Mouse (Mus musculus) hematopoietic stem cell, adult 5-6 weeks (primary cell): ENCODE measurements around the gene Nit2. TPM values are rescaled to one million over a fixed set of nuclear protein-coding genes. Genes with fewer than 3 reads are reported as not detected.
A peak's percentile ranks its signal among the peaks of the same experiment; 100 is the strongest.

ENCODE experiments used
- ATAC-seq, 2 experiments: fragments of 125-278 bp in 1 of 2; replicated peaks in 1 of 2; 2 replicates each; pipeline ENCODE4 v1.8.0; 2016 to 2017; ENCODE audit warnings: inconsistent platforms in 2 of 2, mild to moderate bottlenecking in 2 of 2, moderate number of reproducible peaks in 2 of 2, low read depth in 1 of 2, moderate TSS enrichment in 1 of 2; ENCODE audit not compliant: low FRiP score in 2 of 2, poor library complexity in 2 of 2, severe bottlenecking in 2 of 2, insufficient read depth in 1 of 2, low TSS enrichment in 1 of 2
- total RNA-seq: library from RNA; stranded (forward); fragments of 172-1452, 232-1000 nt; gene quantifications from 2 replicates; pipeline ENCODE4 v1.2.3, GENCODE M21; 2017

The Nit2 gene
- total RNA-seq, 1 experiment from 2014 or later = 31.5 TPM

DNA sequence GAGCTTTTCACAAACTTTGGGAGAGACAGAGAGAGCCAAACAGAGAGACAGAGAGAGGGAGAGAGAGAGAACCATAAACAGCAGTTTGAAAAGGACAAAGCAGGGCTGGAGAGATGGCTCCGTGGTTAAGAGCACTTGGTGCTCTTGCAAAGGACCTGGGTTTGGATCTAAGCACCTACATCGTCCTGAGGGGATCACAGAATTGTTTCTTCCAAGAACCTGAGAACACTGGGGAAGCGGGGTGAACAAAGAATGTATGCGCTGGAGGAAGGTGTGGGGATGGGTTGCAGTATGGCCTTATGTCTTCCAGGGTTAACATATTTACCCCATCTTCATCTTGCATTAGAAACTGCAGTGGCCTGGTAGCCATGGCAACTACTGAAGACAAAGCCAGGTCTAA lies 1.1 kb upstream of the Nit2 start:
- ATAC-seq = no peak

DNA sequence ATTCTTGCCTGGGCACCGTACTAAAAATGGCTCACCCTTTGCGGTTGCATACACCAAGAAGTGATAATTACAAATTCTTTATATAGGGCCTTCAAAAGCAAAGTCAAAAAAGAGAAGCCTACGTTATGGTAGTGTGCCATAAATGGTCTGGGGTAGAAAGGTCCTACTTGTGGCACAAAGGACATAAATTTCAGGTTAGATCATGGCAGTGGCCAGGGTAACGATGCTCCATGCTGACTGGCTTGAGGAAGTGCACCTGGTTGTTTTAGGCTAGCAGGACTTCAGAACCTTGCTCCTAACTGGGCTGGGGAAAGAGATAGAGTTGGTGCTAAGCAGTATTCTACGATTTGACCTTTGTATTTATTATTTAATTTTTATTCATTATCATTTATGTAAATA lies 372 bp upstream of the Nit2 start:
- peak in 1 of 2 experiments; percentile 5; a peak in 1 of 4 replicates for ATAC-seq

DNA sequence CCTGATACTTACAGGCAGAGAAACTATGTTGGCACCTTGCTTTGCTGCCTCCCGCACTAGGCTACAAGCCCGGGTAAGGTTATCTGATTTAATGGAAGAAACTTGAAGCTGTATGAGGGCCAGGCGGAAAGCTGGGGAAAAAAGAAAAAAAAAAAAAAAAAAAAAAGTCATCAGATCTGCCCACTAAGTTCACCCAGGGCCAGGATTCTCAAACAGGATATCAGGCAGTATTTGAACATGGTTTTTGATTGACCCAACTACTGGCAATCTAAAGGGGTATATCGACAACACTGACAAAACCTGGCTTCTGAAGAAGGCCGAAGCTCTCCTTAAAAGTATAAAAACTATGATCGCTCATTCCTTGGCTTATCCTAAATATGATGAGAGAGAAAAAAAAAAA lies 1.1 kb downstream of the Nit2 start:
- ATAC-seq = no peak

DNA sequence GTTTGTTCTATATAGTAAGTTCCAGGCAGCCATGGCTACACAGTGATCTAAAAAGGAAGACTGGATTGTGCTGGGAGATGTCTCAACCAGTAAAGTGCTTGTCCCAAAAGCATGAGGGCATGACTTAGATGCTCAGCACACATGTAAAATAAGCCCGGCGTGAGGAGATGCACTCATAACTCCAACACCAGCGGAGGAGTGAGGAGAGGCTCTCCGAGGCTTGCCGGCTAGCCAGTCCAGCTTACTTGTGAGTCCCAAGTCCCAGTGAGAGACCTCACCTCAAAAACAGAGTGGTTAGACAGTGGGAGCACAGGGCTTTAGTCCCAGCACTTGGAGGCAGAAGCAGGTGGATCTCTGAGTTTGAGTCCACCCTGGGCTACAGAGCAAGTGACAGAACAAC lies 2.0 kb downstream of the Nit2 start:
- no peak for ATAC-seq

DNA sequence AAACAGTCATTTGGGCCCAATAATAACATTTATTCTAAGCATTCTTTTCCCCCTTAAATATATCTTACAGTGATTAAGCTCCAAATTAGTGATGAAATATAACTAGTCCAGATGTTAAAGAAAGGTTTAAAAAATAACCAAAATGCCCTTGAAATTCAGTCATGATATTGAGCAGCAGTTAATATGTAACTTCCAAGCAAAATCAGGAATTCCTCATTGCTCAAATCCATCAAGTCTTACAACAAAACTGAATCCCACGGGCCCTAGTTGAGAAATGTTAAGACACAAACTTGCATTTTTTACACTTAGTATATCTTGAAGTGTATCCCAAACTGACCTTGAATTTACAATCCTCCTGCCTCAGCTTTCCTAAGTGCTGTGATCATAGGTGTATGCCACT lies 3.4 kb downstream of the Nit2 start:
- no peak for ATAC-seq

DNA sequence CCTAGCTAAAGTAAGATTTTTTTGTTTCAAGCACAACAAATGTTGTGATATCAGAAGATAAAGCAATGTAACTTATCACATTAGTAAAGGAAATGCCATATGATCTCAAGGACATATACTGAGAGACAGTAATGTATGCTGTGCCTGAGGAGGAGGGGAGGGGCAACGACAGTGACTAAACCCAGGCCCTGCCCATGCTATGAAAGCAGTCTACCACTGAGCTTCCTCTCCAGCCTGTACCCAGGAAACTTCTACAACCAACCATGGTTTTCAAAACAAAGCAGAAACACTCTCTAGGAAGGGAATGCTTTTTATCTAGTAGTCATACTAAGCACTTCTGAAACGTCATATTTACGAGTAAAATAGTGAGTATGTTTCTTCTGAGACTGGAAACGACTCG lies 4.3 kb downstream of the Nit2 start:
- no peak for ATAC-seq

DNA sequence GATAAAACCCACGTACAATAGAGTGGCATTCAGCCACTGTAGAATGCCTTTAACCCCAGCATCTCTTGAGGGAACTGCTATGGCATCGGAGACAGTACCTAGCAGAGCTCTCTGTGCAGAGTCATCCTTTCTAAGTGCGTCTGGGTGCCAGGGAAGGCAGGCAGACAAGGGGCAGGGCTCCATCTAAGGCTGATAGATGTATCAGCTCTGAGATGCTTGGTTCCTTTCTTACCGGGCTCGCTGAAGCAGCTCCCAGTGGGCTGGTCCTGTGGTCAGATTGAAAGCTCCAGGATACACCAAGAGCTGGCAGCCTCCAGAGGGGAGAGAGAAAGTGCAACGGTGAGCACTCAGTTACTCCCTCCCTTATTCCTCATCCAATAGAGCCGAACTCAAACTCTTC lies 7.3 kb downstream of the Nit2 start:
- ATAC-seq = no peak

DNA sequence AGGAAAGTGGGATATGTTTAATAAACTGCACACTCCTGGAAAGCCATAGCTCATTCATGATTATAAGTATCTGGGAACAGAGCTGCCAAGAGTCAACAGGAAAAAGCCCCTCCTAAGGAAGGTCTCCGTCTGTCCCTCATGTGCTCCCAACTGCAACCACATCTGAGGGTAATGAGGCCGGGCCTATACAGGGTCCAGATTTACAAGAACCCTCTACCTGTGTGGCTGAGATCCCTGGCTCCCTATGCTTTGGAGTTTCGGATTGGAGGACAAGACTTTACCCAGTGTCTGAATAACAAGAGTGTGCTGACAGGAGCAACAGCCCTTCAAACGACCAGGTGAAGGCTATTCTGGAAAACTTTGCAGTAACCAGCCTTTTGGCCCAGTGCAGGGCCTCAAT lies 9.4 kb downstream of the Nit2 start:
- no peak for ATAC-seq

DNA sequence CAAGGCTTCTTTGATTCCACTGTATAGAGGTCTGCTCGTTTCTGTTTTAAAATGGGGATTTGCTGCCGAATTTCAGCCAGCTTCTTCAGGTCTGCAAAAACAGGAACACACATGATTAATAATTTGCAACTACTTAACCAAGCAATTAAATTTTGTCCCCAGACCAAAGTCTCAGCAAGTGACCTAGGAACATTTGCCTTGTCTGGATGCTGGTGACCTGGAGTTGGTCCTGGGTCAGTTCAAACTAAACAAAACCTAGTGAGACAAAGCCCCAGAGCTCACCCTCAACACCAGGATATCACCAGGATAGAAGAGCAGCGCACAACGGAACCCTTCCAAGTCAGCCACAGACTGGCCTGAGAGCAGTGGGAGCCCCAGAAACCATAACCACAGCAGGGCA lies 10.1 kb downstream of the Nit2 start:
- no peak for ATAC-seq

DNA sequence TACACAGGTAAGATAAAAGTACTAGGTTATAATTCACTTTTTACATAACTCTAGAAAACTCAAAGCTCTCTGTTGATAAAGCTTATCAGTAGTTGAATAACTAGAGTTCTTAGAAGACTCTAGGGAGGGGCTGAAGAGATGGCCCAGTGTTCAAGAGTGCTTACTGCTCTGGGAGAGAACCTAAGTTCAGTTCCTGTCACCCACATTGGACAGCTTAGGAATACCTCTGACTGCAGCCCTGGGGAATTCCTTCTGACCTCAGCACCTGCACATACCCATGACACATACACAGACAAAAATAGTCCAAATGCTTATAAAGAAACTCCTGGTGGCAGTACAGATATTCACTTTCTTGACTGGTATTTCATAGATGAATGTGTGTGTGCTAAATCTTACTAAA lies 11.2 kb downstream of the Nit2 start:
- ATAC-seq = no peak

DNA sequence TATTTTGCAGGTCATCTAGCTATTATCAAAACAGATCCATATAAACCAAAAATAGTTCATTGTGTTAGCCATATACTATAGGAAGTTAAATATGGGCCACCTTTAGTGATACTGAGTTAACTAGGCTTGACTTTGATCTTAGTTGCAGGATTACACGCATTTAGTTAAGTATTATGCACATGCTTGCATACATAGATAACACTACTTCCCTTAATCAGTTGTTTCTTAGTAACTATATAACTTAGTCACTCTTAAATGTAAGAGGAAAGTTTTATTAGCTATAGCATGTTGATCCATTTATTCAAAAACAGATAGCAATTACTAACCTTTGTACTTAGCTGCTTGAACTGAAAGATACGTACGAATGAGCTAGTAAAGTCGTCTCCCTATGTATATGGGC lies 15.7 kb downstream of the Nit2 start:
- ATAC-seq = no peak

DNA sequence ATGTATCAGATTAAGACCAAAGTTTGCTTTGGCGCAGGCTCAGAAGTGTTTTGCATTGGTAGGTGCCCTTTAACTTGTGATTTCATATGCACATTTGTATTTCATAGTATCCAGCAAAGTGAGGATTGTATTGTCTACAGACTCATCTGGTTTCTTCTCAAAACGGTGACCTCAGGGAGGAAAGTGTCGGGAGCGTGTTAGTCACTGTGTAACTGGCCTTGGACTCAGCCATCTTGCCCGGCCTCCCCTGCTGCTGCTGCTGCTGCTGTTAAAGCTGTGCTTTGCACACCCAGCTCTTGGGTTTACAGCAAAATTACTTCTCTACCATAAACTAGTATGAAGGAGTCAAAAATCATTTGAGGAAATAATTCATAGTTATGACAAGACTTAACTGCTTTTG lies 22.4 kb downstream of the Nit2 start:
- no peak for ATAC-seq

DNA sequence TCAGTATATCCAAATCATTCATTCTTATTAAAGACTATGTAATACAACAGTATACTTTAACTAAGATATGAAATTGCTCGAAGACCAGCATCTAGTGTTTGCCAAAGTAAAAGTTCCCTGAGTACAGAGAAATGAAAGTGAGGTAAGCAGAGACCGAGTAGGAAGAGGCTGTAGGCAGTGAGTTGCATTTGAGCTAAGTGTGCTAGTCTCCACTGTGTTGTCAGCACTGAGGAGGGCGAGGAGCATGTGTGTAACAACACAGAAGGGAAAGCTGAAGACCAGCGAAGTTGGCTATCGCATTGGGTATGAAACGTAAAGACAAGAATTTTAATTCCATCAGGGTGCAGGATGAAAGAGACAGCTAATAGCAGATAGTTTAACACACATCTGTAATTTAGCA lies 33.5 kb downstream of the Nit2 start:
- ATAC-seq = no peak

DNA sequence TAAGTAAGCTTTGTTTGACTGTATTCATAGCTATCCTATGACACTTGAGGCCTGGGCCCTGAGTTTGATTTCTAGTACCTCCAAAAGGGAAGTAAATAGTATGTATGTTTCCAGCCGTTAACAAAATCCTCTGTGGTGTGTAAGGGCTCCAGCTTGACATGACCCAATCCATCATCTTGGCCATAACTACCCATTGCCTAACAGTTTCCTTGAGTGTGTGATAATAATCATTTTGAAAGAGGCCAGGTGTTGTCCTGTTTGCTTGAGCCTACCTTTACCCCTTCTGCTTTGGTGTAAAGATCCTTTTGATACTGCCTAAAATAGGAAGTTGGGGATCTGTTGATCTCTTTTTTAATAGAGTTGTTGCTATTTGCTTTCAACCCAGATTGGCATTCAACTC lies 34.8 kb downstream of the Nit2 start:
- peak in 1 of 2 experiments; percentile 76; a peak in 3 of 4 replicates for ATAC-seq

DNA sequence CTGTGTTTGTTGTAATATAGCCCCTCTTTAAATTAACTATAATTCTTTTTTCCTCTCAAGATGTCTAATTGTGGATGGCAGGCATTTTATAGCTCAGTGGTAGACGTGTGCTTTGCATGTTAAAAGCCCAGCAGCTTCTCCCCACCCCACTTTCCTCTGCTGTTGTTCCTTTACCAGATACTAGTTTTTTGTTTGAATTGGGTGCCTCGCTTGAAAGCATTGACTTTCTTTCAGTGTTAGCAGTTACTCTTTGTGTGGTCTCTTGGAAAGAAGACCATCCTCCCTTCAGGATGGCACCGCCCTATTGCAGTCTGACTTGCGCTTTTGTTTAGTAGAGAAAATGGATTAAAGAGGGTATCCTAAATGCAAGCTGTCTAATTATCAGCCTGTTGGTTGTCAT lies 35.6 kb downstream of the Nit2 start:
- no peak for ATAC-seq

DNA sequence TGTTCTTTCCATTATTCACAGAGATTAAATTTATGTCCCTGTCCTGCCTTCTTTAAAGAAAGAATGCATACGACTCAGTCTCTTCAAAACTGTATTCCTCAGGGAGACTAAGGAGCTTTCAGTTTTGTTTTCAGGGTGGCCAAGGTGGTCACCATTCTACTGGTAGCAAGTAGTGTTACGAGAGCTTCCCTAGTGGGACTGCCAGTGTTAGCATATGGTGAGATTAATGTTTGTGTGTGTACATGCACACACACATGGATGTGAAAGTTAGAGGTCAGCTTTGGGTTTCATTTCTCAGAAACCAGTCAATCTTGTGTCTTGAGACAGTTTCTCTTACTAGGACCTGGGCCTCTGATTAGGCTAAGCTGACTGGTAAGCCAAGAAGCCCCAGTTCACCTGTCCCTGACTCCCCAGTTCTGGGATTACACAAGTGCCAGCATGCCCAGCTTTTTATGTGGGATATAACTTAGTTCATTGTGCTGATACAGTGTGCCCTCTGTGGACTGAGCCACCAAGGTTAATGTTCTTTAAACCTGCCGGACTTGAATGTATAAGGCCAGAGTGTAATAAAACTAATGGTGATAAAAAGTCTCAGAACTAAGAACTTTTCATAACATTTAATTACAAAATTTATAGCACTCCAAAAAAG lies 36.3 kb downstream of the Nit2 start:
- ATAC-seq = peak; percentile 60 to 71

DNA sequence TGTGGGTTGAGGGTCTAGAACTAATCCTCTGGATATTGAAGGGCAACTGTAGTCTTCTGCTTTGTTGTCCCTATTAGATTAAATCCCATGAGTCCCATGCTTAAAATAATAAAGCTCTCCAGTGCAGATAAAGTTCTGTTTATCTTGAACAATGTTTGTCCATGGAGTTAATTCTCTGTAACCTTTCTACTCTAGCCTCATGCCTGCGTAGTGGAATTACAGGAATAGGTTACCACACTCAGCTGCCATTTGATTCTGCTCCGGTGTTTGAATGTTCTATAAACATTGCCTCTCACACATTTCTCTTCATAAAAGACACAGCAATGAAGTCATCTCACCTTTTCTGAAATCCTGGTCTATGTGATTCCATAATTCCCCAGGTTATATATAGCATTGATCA lies 39.3 kb downstream of the Nit2 start:
- ATAC-seq = no peak

DNA sequence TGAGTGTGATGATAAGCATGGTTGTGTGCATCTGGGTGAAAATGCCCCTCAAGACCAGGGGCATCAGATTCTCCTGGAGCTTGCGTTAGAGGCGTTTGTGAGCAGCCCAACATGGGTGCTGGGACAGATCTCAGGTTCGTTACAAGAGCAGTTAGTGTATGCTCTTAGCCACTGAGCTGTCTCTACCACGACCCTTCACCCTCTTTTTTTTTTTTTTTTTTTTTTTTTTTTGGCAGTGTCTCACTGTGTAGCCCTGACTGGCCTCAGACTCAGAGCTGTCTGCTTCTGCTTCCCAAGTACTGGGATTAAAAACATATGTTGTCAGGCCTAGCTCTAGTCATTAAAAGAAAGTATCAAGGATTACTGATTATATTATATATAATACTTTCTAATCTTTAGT lies 40.9 kb downstream of the Nit2 start:
- no peak for ATAC-seq

DNA sequence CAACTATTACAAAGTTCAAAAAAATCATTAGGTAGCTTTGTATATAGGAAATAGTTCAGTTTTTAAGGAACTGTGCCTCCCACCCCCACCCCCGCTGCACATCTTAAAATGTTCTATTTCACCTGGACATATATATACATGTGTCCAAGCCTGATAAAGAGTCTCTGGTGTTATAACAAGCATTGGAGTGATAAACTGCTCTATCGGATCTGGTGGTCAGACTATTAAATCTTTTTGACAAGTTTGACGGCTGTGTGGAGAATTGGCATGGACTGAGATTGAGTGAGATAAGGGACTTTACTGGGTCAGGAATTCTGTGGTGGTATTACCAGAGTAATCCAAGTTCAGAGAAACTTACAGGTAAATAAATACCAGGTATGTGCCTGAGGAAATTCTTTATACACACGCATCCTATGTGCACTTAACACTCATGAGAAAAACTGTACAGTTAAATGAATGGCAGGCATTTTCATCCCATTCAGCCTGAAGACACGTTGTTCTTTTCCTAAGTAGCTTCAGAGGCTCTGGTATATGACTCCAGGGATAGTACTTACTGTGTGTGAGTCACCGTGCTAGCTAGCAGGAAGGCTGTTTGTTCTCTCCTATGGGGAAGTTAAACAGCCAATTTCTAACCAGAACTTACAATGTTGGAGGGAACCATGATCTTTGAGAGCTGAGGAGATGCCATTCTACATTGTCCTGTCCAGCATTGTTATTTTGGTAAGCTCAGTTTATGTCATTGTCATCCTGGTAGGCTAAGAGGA lies 44.3 kb downstream of the Nit2 start:
- no peak for ATAC-seq
